Mouse (Mus musculus): ENCODE measurements around the gene Patl1.

- TF ChIP-seq CTCF (IDR thresholded peaks at IDR 0.05; ENCODE audit: low read depth, low read length) (no peak), EP300 (IDR thresholded peaks at IDR 0.05; ENCODE audit: insufficient read depth, low read depth, low read length) (no peak)
Measured at GRCm38 (mm10) chr19:11949878-11950277, 37.7 kb downstream of the Patl1 start.
